Mouse (Mus musculus) thymus, adult 18-20 months (tissue): ENCODE measurements around the gene Ptpn11.
A peak's percentile ranks its signal among the peaks of the same experiment; 100 is the strongest.

Experiments
- DNase-seq, 2 experiments: peaks; one replicate each; pipeline ENCODE4 v3.0.0; 2022; ENCODE audit warnings: mixed read lengths in 2 of 2

The Ptpn11 gene

DNA sequence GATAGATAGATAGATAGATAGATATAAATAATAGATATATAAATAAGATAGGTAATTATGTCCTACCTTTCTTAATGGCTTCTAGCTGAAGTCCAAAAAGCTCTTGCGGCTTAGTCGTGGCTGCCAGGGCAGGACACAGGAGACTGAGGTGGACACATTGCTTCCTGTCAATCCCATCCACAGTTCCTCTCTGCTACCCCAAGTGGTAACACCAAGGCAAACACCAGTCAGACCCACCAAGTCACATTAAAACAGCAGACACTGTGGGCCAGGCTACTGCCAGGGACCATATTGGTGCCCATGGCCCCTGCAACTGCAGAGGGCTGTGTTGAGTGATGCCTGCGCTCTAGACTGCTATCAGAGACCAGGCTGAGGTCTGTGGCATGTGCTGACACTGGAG lies 69.2 kb downstream of the Ptpn11 start:
- DNase-seq = no peak

DNA sequence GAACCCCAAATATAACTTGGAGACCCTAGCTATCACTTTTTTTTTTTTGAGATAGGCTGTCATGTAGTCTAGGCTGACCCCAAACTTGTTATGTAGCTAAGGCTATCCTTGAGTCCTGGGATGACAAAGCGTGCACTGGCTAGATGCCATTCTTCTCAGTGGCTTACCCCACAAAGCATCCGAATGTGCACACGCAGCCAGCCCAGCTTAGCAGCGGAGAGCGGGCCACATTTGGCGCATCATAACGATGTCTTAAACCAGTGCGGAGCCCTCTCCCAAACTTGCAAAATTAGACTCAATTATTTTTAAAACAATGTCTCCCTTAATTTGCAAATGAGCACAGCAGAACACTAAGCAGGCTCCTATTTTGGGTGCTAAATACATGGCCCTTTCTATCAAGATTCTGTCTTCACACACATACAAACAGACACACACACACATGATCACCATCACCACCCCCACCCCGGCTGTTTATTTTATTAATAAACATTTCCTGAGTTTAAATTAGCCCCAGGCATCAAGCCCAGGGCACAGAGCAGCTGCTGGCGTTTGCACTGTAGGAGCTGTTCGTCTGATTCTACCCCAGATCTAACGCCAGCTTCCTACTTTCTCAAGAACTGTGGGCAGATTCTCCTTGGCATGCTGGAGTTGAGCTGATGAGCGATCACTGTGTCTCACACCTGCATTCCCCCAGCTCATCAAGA lies 71.7 kb downstream of the Ptpn11 start:
- DNase-seq = no peak

DNA sequence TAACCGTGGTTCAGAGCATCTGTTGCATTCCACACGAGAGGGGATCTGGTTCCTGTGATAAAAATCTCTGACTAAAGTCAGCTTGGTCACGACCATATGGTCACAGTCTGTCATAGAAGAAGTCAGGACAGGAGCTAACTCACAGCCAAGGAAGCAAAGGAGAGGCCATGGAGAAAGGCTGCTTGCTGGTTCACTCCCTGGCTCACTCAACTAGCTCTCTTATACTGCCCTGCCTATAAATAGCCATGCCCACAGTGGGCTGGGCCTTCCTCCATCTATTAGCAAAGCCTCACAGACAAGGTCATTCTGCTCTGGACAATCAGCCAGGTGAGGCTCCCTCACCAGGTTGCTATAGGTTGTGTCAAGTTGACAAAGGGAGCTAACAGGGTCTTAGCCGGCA lies 72.9 kb downstream of the Ptpn11 start:
- no peak for DNase-seq

DNA sequence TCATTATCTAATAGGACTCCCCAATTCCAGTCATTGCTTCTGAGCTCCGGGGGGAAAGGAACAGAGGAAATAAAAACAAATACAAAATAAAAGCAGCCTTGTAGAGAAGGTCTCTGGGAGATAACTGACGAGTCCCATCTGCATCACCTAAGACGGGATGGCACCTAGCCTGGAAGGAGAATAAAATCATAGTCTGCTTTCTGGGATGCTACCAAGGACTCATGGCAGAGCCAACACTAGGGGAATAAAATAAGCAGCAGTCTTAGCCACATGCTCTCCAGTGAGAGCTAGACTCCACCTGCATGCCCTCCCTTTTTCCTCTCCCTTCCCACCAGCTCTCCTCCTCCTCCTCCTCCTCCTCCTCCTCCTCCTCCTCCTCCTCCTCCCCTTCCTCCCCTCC lies 74.3 kb downstream of the Ptpn11 start:
- no peak for DNase-seq

DNA sequence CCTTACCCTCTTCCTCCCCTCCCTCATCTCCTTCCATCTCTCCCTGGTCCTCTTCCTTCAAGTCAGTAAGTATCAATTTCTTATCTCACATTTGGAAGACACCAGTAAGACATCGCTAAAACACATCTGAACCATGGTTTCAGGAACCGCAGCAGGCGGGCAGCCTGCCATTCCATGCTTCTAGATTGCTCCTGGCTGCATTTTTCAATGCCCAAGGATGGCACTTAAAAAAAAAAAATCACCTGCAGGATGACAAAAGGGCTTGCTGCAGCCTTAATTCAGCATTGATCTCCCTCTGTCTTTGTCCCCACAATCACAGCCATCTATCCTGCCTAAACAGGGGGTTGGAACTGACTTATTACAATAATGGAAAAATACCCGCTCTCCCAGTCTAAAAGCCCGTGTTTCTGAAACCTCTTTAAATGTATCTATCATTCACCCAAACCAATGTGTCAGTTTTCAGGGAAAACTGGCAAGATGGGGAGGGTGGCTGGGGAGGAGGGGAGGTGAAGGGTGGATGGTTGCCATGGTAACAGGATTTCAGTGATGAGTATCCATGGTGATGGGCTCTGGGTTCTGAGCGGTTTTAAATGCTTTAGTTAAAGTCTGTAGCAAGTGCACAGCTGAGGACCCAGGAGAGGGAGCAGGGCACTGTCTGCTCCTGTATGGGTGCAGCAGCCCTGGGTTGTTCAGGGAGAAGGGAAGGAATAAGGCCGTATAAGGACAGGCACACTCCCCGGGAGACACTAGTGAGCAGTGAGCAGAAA lies 75.6 kb downstream of the Ptpn11 start:
- no peak for DNase-seq

DNA sequence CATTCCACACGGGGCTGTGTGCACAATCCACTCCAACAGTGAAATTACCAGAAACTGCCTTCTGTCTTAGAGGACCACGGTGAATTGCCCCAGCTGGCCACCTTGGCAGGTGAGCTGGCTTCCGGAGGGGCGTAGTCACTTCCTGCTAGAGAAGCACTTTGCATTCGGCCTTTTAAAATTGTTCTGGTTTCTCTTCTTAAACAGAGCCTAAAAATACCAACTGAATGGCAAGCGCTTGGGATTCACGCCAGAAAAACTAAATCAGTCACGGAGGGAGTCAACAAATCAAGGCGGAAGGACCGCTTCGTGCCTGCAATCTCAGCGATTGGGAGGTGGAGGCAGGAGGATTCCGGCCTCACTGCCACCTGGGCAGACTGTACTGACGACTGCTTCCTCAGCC lies 77.0 kb downstream of the Ptpn11 start:
- DNase-seq = no peak

DNA sequence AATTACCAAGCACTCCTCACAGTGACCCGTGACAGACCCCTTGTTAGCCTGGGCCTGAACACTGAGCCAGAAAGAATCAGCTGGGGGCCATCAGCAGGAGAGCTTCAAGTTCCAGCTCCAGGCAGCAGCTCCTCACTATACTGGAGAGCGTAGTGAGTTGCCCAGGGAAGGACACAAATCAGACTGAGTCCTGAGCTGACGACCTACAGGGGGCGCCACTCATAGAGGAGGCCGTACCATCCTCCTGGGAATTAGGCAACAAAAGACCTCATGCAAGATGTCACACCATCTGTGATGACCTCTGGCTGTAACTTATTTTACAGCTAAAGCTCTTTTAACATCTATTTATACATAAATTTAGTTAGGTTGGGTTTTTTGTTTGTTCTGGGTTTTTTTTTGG lies 78.8 kb downstream of the Ptpn11 start:
- DNase-seq = no peak

DNA sequence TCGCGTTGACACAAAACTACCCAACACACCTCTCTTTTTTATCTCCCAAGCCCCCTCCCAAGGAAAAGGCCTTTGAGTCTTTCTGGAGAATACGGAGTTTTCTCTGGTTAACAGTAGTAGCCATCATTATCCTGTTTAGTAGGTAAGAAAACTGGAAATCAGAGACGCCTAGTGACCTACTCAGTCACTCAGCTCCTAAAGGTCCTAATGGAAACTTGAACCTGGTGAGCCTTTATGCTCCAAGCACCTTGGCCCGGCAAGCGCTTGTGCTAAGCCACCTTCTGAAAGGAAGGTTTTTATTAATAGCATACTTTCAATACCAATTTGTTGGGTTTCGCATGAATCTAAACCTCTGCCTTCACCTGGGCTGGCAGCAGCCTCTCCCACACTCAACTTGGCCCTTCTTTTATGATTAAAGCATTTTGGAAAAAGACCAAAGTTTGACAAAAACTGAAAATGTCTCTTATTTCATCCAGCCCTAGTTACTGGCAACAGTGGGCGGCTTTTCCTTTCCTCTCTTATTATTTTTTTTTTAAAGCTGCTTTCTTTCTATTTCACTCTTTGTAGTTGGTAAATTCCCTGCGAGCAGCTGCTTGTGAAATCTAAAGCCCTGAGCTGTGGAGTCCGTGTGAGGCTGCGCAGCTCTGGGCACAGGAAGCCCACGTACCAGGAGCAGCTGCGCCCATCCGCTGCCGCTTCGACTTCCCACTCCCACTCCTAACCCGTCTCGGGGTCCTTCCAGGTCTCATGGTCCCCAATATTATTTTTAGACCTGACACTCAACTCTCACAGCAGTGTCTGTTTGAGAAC lies 79.9 kb downstream of the Ptpn11 start:
- DNase-seq = no peak

DNA sequence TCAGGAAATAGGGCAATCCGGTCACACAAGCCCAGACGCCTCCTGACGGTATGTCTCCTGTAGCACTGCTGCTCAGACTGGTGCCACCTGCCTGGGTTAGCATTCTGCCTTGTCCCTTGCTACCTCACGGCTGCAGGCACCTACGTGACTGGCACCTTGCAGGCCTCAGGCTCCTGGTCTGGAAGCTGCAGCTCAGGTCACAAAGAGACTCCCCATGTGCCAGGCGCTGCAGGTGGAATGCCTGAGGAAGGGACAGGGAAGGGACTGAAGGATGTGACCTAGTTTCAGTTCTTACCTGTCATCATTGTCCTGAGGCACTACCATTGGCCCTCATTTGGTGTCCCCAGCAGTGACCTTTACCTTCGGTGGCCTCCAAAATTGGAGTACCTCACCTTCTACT lies 82.0 kb downstream of the Ptpn11 start:
- no peak for DNase-seq

DNA sequence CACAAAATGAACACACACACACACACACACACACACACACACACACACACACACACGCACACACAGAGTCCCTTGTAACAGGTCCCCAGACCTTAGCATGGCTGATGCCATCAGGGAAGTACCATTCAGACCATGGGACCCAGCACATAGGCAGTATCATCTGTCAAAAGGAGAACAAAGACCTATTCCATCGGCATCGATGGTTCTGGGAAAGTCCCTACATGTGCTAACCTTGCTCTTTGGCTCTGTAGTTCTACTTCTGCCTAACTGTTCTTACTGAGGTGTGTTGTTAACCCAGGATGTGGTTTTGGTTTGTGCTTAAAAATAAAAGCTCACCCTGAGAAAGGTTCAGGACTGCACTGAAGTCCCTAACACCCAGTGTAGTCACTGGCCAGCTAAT lies 84.3 kb downstream of the Ptpn11 start:
- DNase-seq = peak in 1 of 2 experiments; percentile 36

DNA sequence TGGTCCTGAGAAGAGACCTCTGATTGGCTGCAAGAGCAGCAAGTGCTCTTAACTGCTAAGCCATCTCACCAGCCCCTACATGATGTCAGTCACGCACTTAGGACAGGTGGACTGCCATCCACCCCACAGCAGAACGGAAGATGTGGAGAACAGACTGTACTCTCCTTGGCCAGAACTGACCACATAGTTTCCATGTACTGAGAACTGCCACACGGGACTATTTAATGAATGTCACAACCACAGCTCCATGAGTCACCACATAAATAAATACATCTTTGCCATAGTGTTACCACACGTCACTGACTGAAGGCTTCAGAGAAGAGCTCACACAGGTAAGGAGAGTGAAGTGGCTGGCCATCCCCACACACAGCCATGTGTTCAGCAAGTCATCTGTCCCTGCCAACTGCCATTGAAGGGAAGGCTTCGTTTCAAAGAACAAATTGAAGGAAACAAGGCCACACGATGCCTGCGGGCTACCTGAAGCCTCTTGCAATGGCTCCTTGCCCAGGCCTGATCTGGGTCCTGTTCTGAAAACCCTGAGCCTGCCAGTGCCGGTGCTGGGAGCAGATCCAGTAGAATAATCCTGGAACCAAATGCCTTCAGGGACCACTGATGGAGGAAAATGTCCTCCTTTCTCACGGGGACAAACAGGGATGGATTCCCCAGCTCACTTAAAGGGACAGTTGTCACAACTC lies 90.2 kb downstream of the Ptpn11 start:
- DNase-seq = no peak

DNA sequence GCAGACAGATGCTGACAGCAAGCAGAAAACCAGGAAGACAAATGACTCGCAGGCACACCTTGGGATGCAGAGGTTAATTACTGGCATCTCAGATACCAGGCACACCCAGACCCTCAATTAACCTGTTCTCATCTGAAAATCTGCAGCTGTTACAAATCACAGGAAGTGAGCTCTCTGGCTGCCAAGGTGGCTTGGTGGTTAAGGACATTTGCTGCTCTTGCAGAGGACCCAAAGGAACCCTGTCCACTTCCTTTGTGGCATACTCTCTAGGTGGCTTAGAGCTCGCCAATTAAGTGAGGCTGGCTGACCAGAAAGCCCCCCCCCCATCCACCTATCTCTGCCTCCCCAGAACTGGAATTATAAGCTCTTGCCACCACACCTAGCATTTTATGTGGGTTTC lies 91.1 kb downstream of the Ptpn11 start:
- DNase-seq = no peak

DNA sequence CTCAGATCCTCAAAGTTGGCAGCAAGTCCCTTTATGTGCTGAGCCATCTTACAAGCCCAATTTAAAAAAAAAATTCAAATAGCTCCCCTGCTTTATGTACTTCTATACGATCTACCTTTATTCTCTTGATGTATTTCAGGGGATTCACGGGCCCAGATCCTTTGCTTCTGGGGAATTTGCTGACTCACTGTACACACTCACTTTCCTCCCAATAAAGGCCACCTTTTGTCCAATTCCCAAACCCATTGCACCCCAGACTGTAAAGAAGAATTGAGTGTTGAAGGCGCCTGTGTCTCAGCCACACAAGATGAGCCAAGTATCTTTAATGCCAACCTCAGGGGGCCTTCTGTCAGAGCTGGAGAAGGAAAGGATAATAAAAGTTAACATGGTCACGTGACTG lies 93.2 kb downstream of the Ptpn11 start:
- DNase-seq = no peak

DNA sequence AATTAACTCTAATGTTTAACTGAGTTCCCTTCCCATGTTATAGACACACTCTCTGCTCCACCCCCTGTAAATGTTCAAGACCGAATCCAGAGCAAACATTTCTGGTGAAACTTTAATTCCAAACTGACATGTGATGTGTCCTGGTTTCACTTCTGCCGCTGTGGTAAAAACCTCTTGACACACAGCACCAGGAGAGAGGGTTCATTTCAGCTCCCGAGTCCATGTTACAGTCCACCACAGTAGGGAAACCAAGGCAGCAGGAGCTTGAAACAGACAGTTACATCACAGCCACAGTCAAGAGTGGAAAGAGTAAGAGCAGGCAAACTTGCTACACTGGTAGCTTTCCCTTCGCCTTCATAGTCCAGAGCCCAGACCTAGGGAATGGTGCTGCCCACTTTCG lies 94.5 kb downstream of the Ptpn11 start:
- no peak for DNase-seq

DNA sequence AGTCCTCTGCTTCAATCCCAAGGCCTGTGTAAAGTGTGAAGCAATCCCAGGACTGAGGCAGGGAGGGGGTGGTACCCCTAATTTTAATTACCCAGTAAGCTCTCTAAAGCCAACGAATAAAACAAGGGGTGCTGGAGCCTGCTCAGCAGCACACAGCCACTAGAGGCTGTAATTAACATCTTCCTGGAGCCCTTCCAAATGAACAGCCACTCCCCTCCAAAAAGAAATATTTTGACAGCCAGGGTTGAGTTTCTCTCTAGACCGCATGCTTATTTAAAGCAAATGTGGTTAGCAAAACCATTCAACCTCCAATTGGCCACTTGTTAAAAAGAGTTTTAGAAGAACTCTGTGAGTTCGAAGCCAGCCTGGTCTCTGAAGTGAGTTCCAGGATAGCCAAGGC lies 97.9 kb downstream of the Ptpn11 start:
- DNase-seq = no peak

DNA sequence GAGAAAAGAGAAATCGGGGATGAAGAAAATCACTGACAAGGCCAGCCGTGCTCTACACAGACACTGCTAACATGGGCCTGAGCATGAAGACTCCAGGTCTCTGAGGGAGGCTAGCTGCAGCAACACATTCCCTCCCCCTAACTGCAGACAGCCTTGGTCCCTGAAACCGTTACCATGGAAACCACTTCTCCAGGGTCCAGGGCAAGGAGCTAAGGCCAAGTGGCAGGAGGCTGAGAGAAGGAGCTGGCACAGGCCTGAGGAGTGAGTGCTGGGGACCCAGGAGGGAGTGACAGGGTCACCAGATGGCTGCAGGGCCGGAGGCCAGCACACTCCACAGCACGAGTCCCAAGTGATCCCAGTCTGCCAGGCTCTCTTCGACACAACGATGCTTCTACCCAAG lies 101.5 kb downstream of the Ptpn11 start:
- no peak for DNase-seq

DNA sequence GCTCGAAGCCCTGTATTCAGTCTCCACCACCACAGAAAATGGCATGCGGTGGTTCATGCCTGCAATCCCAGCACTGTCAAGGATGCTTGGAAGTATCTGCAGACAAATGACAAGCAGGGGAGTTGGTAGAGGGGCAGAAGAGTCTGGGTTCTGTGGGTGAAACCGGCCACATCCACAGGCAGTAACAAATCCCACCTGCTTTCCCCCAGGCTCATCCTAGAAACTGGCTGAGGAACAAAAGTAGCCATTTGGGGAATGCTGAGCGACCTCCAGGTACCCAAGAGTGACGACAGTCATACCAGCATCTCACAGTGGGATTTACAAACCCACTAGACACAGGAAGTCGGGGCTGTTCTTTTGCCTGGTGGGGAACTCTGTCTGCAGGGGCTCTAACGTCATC lies 103.5 kb downstream of the Ptpn11 start:
- no peak for DNase-seq

DNA sequence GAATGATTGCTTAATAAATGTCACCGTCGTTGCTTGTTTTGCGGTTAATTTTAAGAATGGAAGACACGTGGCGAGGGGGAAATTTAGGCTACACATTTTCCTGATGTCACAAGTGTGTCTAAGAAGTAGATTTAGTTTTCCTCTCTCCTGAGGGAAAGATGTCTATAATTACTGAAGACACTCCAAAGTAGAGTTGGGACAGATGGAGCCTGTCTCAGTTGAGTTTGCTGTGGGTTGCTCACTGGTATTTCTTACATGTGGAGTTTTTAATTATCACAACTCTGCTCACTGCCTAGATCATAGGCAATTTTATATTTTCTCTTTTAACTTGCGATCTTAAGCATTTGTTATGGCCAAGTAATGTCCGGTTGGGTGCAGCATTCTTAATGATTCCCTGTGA lies 108.6 kb downstream of the Ptpn11 start:
- no peak for DNase-seq

DNA sequence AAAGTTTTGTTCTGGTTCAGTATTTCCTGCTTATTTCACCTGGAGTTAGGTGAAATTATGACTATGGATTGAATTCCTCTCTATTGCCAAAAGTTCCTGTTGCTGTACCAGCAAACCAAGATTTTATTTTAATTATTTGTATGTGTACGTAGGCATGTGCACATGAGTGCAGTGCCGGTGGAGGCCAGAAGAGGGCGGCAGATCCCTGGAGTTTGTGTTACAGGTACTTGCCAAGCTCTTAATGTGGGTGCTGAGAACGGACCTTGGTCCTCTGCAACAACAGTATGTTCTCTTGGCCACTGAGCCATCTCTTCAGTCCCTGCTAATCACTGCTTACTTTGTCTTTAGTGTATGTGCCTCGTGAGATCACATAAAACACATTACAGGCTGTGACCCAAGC lies 109.4 kb downstream of the Ptpn11 start:
- no peak for DNase-seq
